Mouse (Mus musculus) liver, embryonic 13.5 days (tissue): ENCODE measurements around the gene Aldh1l1. TPM values are rescaled to one million over a fixed set of nuclear protein-coding genes. Genes with fewer than 3 reads are reported as not detected.
A peak's percentile ranks its signal among the peaks of the same experiment; 100 is the strongest.

ENCODE experiments used
- ATAC-seq: fragments of 200-750 bp; cut with Nextera tagmentation; 2 replicates; pipeline ENCODE4 v1.8.0; 2017; ENCODE audit warnings: low read depth, mild to moderate bottlenecking, moderate number of reproducible peaks, moderate library complexity
- DNase-seq: peaks from one replicate; pipeline ENCODE4 v3.0.0; 2022
- H3K27ac ChIP-seq: fragments of 300-500 bp; sonication (generic); 2 replicates; pipeline ENCODE4 v1.5.1; 2015; ENCODE audit warnings: moderate library complexity, mild to moderate bottlenecking, inconsistent platforms
- H3K27me3 ChIP-seq: fragments of 300-500 bp; sonication (generic); 2 replicates; pipeline ENCODE4 v1.6.1; 2015; ENCODE audit warnings: mild to moderate bottlenecking, inconsistent platforms
- H3K36me3 ChIP-seq: fragments of 300-500 bp; sonication (generic); 2 replicates; pipeline ENCODE4 v1.6.1; 2015; ENCODE audit warnings: mild to moderate bottlenecking, inconsistent platforms
- H3K4me1 ChIP-seq: fragments of 300-500 bp; sonication (generic); replicated peaks from 2 replicates; pipeline ENCODE4 v1.6.1; 2015; ENCODE audit warnings: inconsistent platforms
- H3K4me2 ChIP-seq: fragments of 300-500 bp; sonication (generic); 2 replicates; pipeline ENCODE4 v1.6.1; 2015; ENCODE audit warnings: inconsistent platforms, mild to moderate bottlenecking, moderate library complexity
- H3K4me3 ChIP-seq: fragments of 300-500 bp; sonication (generic); replicated peaks from 2 replicates; pipeline ENCODE4 v1.5.1; 2015; ENCODE audit warnings: mild to moderate bottlenecking, inconsistent platforms
- H3K9ac ChIP-seq: fragments of 300-500 bp; sonication (generic); 2 replicates; pipeline ENCODE4 v1.6.1; 2015; ENCODE audit warnings: mild to moderate bottlenecking, inconsistent platforms
- H3K9me3 ChIP-seq: fragments of 300-500 bp; sonication (generic); replicated peaks from 2 replicates; pipeline ENCODE4 v1.6.1; 2016; ENCODE audit warnings: inconsistent platforms
- WGBS: fragments of 180-500 bp; shearing (Covaris S2); methylation state at CpG from one replicate; pipeline ENCODE4 v1.1.7; 2015; ENCODE audit not compliant: insufficient replicate concordance; 5-methylcytosine and 5-hydroxymethylcytosine counted together
- polyA plus RNA-seq: library from polyadenylated mRNA; unstranded; fragments of >200 nt; fragmentation: Nextera tagmentation; extraction: Ambion mirVana; gene quantifications from 2 replicates; pipeline ENCODE4 v1.2.1, GENCODE M21; 2015

The Aldh1l1 gene
- polyA plus RNA-seq, 1 experiment from 2014 or later, result 12.3 TPM

- H3K9me3 ChIP-seq, result no peaks in the 10 kb centered on the region
- H3K36me3 ChIP-seq, result no peaks in the 10 kb centered on the region
- H3K27me3 ChIP-seq, result no peaks in the 10 kb centered on the region
- WGBS, result 43% methylated on average over 6 of the region's 6 CpGs
- peaks cover 19% of the 10 kb centered on the region for H3K4me1 ChIP-seq
- no peak overlapping the region for H3K4me3 ChIP-seq
- DNase-seq, result no peak
- no peak overlapping the region for H3K27ac ChIP-seq
- no peak overlapping the region for H3K4me2 ChIP-seq
- 0 out of 2 replicates have a peak, but pooled peaks have one; percentile 18 for ATAC-seq
- no peak overlapping the region for H3K9ac ChIP-seq
Observed at GRCm38 (mm10) chr6:90509085-90509484, 22.9 kb downstream of the Aldh1l1 start.

DNA sequence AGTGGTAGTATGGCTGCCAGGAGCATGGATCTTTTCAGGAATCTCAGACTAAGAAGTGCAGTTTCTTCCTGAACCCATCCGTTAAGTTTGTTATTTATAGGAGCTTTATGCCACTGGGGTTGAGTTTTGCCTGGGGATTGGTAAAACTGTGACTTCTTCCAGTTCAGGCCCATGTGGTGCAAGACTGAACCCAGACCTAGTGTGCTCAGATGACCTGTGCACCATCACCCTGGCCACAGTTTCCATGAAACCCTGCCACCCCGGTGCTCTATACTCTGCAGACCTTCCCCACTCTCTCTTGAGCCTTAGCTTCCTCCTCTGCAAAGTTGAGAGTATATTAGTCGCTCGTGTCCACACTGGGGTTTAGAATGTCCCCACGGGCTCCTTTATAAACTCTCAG lies 26.2 kb downstream of the Aldh1l1 start:
- Histone ChIP-seq H3K4me3 (no peak overlapping the region), H3K4me1 (peaks cover 13% of the 10 kb centered on the region), H3K4me2 (no peak overlapping the region), H3K27ac (no peak overlapping the region), H3K27me3 (no peaks in the 10 kb centered on the region), H3K36me3 (no peaks in the 10 kb centered on the region), H3K9me3 (no peaks in the 10 kb centered on the region), H3K9ac (no peak overlapping the region)
- WGBS, result 56% methylated on average over 5 of the region's 5 CpGs
- ATAC-seq, result no peak
- no peak for DNase-seq

- Histone ChIP-seq H3K9me3 (no peaks in the 10 kb centered on the region), H3K4me1 (peaks cover 7% of the 10 kb centered on the region; the same call in 1 of the 2 replicates), H3K27ac (no peak overlapping the region), H3K9ac (no peak overlapping the region), H3K27me3 (no peaks in the 10 kb centered on the region), H3K4me2 (no peak overlapping the region), H3K36me3 (no peaks in the 10 kb centered on the region), H3K4me3 (no peak overlapping the region)
- 42% methylated on average over 5 of the region's 5 CpGs for WGBS
- DNase-seq (no peak), ATAC-seq (no peak)
Observed at GRCm38 (mm10) chr6:90513074-90513856, 27.0 kb downstream of the Aldh1l1 start.

GRCm38 (mm10) chr6:90514369-90514768 lies 28.1 kb downstream of the Aldh1l1 start:
- H3K9ac ChIP-seq, result no peak overlapping the region
- peak overlapping the region; percentile 64 for H3K27ac ChIP-seq
- DNase-seq (no peak), ATAC-seq (peak; percentile 68)
- no peaks in the 10 kb centered on the region for H3K4me1 ChIP-seq
- no peaks in the 10 kb centered on the region for H3K27me3 ChIP-seq
- H3K4me2 ChIP-seq, result no peak overlapping the region
- H3K4me3 ChIP-seq, result no peak overlapping the region
- no peaks in the 10 kb centered on the region for H3K9me3 ChIP-seq
- H3K36me3 ChIP-seq, result no peaks in the 10 kb centered on the region

GRCm38 (mm10) chr6:90514883-90515405 lies 28.7 kb downstream of the Aldh1l1 start:
- Histone ChIP-seq H3K36me3 (no peaks in the 10 kb centered on the region), H3K4me1 (no peaks in the 10 kb centered on the region), H3K4me2 (no peak overlapping the region), H3K9me3 (no peaks in the 10 kb centered on the region), H3K9ac (no peak overlapping the region), H3K27me3 (no peaks in the 10 kb centered on the region), H3K27ac (peak overlapping the region; percentile 64), H3K4me3 (no peak overlapping the region)
- WGBS, result 33% methylated on average over 4 of the region's 4 CpGs
- DNase-seq (peak; percentile 19), ATAC-seq (peak; percentile 75)

- 43% methylated on average over 3 of the region's 3 CpGs for WGBS
- Histone ChIP-seq H3K9me3 (no peaks in the 10 kb centered on the region), H3K36me3 (no peaks in the 10 kb centered on the region), H3K27ac (no peak overlapping the region), H3K4me1 (no peaks in the 10 kb centered on the region), H3K4me3 (no peak overlapping the region), H3K27me3 (no peaks in the 10 kb centered on the region), H3K4me2 (no peak overlapping the region), H3K9ac (no peak overlapping the region)
- no peak for ATAC-seq
- no peak for DNase-seq
Observed at GRCm38 (mm10) chr6:90518892-90519291, 32.7 kb downstream of the Aldh1l1 start.

GRCm38 (mm10) chr6:90519375-90519774 lies 33.1 kb downstream of the Aldh1l1 start:
- H3K36me3 ChIP-seq, result no peaks in the 10 kb centered on the region
- no peak for DNase-seq
- ATAC-seq, result no peak
- 32% methylated on average over 5 of the region's 5 CpGs for WGBS
- no peak overlapping the region for H3K27ac ChIP-seq
- H3K4me2 ChIP-seq, result no peak overlapping the region
- no peak overlapping the region for H3K4me3 ChIP-seq
- H3K4me1 ChIP-seq, result no peaks in the 10 kb centered on the region
- no peaks in the 10 kb centered on the region for H3K9me3 ChIP-seq
- no peak overlapping the region for H3K9ac ChIP-seq
- no peaks in the 10 kb centered on the region for H3K27me3 ChIP-seq

DNA sequence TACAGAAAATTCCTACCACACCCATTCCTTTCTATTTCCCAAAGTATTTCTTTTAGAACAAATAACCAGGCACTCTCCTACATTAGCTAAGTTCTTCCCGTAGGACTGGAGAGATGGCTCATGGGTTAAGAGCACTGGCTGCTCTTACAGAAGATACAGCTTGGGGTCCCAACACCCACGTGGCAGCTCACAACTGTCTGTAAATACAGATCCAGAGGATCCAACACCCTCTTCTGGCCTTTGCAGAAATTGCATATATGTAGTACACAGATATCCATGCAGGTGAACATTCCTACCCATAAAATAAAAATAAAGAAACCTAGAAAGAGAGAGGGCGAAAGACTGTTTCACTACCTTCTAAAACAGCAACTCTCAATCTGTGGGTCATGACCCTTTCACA lies 40.2 kb downstream of the Aldh1l1 start:
- H3K4me3 ChIP-seq, result no peak overlapping the region
- no peaks in the 10 kb centered on the region for H3K9me3 ChIP-seq
- H3K27me3 ChIP-seq, result no peaks in the 10 kb centered on the region
- no peak overlapping the region for H3K27ac ChIP-seq
- ATAC-seq, result no peak
- WGBS, result 54% methylated on average over 3 of the region's 3 CpGs
- H3K4me1 ChIP-seq, result no peaks in the 10 kb centered on the region
- no peak for DNase-seq
- no peak overlapping the region for H3K9ac ChIP-seq
- no peaks in the 10 kb centered on the region for H3K36me3 ChIP-seq
- no peak overlapping the region for H3K4me2 ChIP-seq

DNA sequence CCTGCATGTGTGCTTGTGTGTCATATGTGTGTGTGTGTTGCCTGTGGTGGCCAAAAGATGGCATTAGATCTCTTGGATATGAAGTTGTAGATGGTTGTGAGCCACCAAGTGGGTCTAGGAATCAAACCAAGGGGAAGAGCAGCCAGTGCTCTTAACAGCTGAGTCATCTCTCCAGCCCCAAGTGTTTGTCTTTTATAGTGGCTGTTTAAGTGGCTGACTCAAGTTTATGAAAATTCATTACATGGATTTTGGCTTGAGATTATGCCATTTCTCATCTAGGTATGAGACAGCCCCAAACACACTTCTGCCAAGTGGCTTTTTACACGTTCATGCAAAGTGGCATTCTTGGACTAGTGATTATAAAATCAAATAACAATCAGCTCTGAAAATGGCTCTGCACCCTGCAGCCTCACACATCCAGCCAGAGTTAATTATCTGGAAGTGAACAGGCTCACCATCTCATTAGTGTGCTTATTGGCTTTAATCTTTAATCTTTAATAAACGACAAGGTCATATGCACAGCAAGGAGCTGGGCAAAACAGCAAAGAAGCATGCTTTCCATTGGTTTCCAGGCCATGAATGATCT lies 43.3 kb downstream of the Aldh1l1 start:
- H3K27ac ChIP-seq, result no peak overlapping the region
- no peaks in the 10 kb centered on the region for H3K9me3 ChIP-seq
- ATAC-seq (no peak), DNase-seq (no peak)
- H3K4me2 ChIP-seq, result no peak overlapping the region
- no peak overlapping the region for H3K9ac ChIP-seq
- no peaks in the 10 kb centered on the region for H3K4me1 ChIP-seq
- H3K4me3 ChIP-seq, result no peak overlapping the region
- 55% methylated on average over 2 of the region's 2 CpGs for WGBS
- no peaks in the 10 kb centered on the region for H3K27me3 ChIP-seq
- H3K36me3 ChIP-seq, result no peaks in the 10 kb centered on the region

DNA sequence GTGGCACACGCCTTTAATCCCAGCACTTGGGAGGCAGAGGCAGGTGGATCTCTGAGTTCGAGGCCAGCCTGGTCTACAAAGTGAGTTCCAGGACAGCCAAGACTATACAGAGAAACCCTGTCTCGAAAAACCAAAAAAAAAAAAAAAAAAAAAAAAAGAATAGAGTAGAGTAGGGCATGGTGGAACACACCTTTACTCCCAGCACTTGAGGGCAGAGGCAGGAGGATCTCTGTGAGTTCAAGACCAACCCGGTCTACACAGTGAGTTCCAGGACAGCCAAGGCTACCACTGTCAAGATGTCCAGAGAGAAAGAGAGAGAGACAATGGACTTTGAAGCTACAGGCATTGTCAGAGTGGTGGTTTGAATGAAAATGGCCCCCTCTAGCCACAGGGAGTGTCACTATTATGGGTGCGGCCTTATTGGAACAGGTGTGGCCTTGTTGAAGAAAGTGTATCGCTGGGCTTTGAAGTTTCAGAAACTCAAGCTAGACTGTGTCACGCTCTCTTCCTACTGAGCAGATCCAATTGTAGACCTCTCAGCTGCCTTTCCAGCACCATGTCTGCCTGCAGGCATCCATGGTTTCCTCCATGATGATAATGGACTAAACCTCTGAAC lies 46.5 kb downstream of the Aldh1l1 start:
- DNase-seq (no peak), ATAC-seq (no peak)
- H3K27me3 ChIP-seq, result no peaks in the 10 kb centered on the region
- no peak overlapping the region for H3K4me3 ChIP-seq
- no peaks in the 10 kb centered on the region for H3K9me3 ChIP-seq
- H3K9ac ChIP-seq, result no peak overlapping the region
- no peaks in the 10 kb centered on the region for H3K36me3 ChIP-seq
- no peak overlapping the region for H3K4me2 ChIP-seq
- H3K27ac ChIP-seq, result no peak overlapping the region
- 80% methylated on average over 6 of the region's 7 CpGs for WGBS
- no peaks in the 10 kb centered on the region for H3K4me1 ChIP-seq

DNA sequence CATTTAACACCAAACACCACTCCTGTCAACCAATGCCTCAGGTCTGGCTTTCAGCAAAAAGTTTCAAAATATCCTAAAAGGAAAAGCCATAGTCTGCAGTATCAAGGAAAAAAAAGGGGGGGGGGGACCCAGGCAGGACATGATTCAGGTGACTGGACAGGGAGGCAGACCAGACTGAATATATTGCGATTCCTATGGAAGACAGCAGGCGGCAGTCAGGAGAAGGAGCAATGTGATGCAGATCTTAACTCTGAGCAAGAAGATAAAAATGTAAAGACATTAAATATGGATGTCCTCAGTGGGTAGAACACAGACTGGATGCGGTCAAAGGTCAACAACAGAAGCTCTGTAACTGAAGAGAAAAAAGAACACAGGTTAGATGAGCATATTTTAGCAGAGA lies 47.3 kb downstream of the Aldh1l1 start:
- WGBS, result 66% methylated on average over 3 of the region's 3 CpGs
- DNase-seq (no peak), ATAC-seq (no peak)
- Histone ChIP-seq H3K9me3 (no peaks in the 10 kb centered on the region), H3K27ac (no peak overlapping the region), H3K4me2 (no peak overlapping the region), H3K36me3 (no peaks in the 10 kb centered on the region), H3K4me3 (no peak overlapping the region), H3K9ac (no peak overlapping the region), H3K27me3 (no peaks in the 10 kb centered on the region), H3K4me1 (no peaks in the 10 kb centered on the region)
